Mouse (Mus musculus): ENCODE measurements around the gene Spin1.

- no peak for TF ChIP-seq CTCF (IDR thresholded peaks at IDR 0.05)
- TF ChIP-seq EP300 (IDR thresholded peaks at IDR 0.05; ENCODE audit: insufficient read depth, low read depth, low read length), result no peak
These were observed 66.0 kb downstream of the Spin1 start for GRCm38 (mm10) chr13:51166711-51167110.
